Mouse (Mus musculus) inflammation-experienced regulatory T-cells, adult 6 months (primary cell): Measurements from ENCODE around the gene Ptn. TPM values are rescaled to one million over a fixed set of nuclear protein-coding genes. Genes with fewer than 3 reads are reported as not detected.
"Not testable (repeated sequence)": the region's sequence is repeated elsewhere in the genome, so short reads cannot be mapped to it uniquely, and the experiment has no call there.

ENCODE experiments used
- ATAC-seq: one replicate; pipeline ENCODE4 v1.8.0; 2017
- polyA plus RNA-seq, 3 experiments: library from polyadenylated mRNA; unstranded; fragments of 100-300 nt; shearing (Covaris generic); gene quantifications; one replicate each; pipeline ENCODE4 v1.2.1; 2017

Gene Ptn
- polyA plus RNA-seq, 3 experiments from 2014 or later = 0.38 TPM; not detected in 2

- ATAC-seq = no peak
These were observed 54.8 kb downstream of the Ptn start for GRCm38 (mm10) chr6:36755001-36755885.

- ATAC-seq = no peak
These were observed 57.1 kb downstream of the Ptn start for GRCm38 (mm10) chr6:36752887-36753286.

- no peak for ATAC-seq
These were observed 70.2 kb downstream of the Ptn start for GRCm38 (mm10) chr6:36739811-36740210.

- ATAC-seq = no peak
These were observed 73.3 kb downstream of the Ptn start for GRCm38 (mm10) chr6:36736763-36737162.

- not testable (repeated sequence) for ATAC-seq
These were observed 74.4 kb downstream of the Ptn start for GRCm38 (mm10) chr6:36735622-36736021.

- not testable (repeated sequence) for ATAC-seq
These were observed 80.2 kb downstream of the Ptn start for GRCm38 (mm10) chr6:36729811-36730210.

GRCm38 (mm10) chr6:36728079-36728478, 81.9 kb downstream of the Ptn start:
- ATAC-seq = no peak

- no peak for ATAC-seq
These were observed 84.4 kb downstream of the Ptn start for GRCm38 (mm10) chr6:36725509-36726160.

- ATAC-seq = no peak
These were observed 87.1 kb downstream of the Ptn start for GRCm38 (mm10) chr6:36722769-36723549.

GRCm38 (mm10) chr6:36713329-36713728, 96.7 kb downstream of the Ptn start:
- ATAC-seq = no peak

GRCm38 (mm10) chr6:36695481-36695880, 114.5 kb downstream of the Ptn start:
- no peak for ATAC-seq

GRCm38 (mm10) chr6:36691497-36691896, 118.5 kb downstream of the Ptn start:
- no peak for ATAC-seq

GRCm38 (mm10) chr6:36690941-36691340, 119.1 kb downstream of the Ptn start:
- ATAC-seq = no peak

- no peak for ATAC-seq
These were observed 133.0 kb downstream of the Ptn start for GRCm38 (mm10) chr6:36676710-36677691.

GRCm38 (mm10) chr6:36672399-36673221, 137.4 kb downstream of the Ptn start:
- no peak for ATAC-seq

- no peak for ATAC-seq
These were observed 138.7 kb downstream of the Ptn start for GRCm38 (mm10) chr6:36671274-36671673.
